Mouse (Mus musculus): ENCODE measurements around the gene Chrnd.

Chrnd gene

DNA sequence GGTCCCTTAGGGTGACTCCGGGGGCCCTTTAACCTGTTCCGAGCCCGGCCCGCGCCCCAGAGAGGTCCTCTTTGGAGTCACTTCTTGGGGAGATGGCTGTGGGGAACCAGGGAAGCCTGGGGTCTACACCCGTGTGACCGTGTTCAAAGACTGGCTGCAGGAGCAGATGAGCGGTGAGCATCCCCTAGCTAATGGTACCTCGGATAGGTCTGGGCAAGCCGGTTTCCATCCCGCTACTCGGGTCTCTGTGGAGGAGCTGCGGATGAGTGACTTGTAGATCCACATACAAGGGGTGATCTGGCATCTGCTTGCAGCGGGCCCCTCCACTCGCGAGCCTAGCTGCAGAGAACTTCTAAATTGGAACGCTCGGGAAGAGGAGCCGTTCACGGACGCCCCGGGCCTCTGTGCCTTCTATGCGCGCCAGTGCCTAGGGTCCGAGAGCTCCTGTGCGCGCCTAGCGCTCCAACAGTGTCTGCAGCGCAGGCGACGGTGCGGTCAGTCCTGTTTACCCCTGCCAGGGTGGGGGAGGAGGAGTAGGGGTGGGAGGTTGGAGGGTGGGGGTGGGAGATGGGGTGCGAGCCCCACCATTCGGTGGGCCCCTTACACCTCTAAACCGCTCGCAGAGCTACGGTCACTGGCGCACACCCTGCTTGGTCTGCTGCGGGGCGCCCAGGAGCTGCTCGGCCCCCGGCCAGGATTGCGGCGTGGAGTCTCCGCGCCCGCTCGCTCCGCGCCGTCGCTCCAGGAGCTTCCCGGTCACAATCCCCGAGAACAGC, 4.0 kb upstream of the Chrnd start:
- peaks cover 71% of the 10 kb centered on the region for H3K27me3 ChIP-seq (ENCODE audit: insufficient read depth, low read length)
- peaks cover 63% of the 10 kb centered on the region for H3K4me1 ChIP-seq (replicated peaks; ENCODE audit: low read depth, low read length)
- TF ChIP-seq NANOG (IDR thresholded peaks at IDR 0.05; ENCODE audit: borderline replicate concordance, low read length) (no peak), CTCF (conservative IDR thresholded peaks at IDR 0.05; ENCODE audit: low read length) (no peak), POU5F1 (IDR thresholded peaks at IDR 0.05; ENCODE audit: borderline replicate concordance, low read length) (no peak)
- no peaks in the 10 kb centered on the region for H3K36me3 ChIP-seq (ENCODE audit: insufficient read depth, low read length)
- peak overlapping the region; percentile 82 for H3K4me3 ChIP-seq (replicated peaks; ENCODE audit: low read length)
- no peaks in the 10 kb centered on the region for H3K9me3 ChIP-seq (ENCODE audit: low read length)

GRCm38 (mm10) chr1:87187037-87187355, 3.4 kb upstream of the Chrnd start:
- TF ChIP-seq NANOG (IDR thresholded peaks at IDR 0.05; ENCODE audit: borderline replicate concordance, low read length) (no peak), CTCF (conservative IDR thresholded peaks at IDR 0.05; ENCODE audit: low read length) (peak; percentile 93), POU5F1 (IDR thresholded peaks at IDR 0.05; ENCODE audit: borderline replicate concordance, low read length) (no peak)
- Histone ChIP-seq H3K36me3 (ENCODE audit: insufficient read depth, low read length) (no peaks in the 10 kb centered on the region), H3K27me3 (ENCODE audit: insufficient read depth, low read length) (peaks cover 70% of the 10 kb centered on the region), H3K4me3 (replicated peaks; ENCODE audit: low read length) (peak overlapping the region; percentile 82), H3K4me1 (replicated peaks; ENCODE audit: low read depth, low read length) (peaks cover 68% of the 10 kb centered on the region), H3K9me3 (ENCODE audit: low read length) (no peaks in the 10 kb centered on the region)

- TF ChIP-seq CTCF (conservative IDR thresholded peaks at IDR 0.05; ENCODE audit: low read length) (no peak), NANOG (IDR thresholded peaks at IDR 0.05; ENCODE audit: borderline replicate concordance, low read length) (no peak), POU5F1 (IDR thresholded peaks at IDR 0.05; ENCODE audit: borderline replicate concordance, low read length) (no peak)
- Histone ChIP-seq H3K9me3 (ENCODE audit: low read length) (no peaks in the 10 kb centered on the region), H3K4me1 (replicated peaks; ENCODE audit: low read depth, low read length) (peaks cover 16% of the 10 kb centered on the region), H3K4me3 (replicated peaks; ENCODE audit: low read length) (peak overlapping the region; percentile 29; the same call in 1 of the 2 replicates), H3K36me3 (ENCODE audit: insufficient read depth, low read length) (no peaks in the 10 kb centered on the region), H3K27me3 (ENCODE audit: insufficient read depth, low read length) (peaks cover 34% of the 10 kb centered on the region)
Measured at GRCm38 (mm10) chr1:87197296-87197695, 6.9 kb downstream of the Chrnd start.

DNA sequence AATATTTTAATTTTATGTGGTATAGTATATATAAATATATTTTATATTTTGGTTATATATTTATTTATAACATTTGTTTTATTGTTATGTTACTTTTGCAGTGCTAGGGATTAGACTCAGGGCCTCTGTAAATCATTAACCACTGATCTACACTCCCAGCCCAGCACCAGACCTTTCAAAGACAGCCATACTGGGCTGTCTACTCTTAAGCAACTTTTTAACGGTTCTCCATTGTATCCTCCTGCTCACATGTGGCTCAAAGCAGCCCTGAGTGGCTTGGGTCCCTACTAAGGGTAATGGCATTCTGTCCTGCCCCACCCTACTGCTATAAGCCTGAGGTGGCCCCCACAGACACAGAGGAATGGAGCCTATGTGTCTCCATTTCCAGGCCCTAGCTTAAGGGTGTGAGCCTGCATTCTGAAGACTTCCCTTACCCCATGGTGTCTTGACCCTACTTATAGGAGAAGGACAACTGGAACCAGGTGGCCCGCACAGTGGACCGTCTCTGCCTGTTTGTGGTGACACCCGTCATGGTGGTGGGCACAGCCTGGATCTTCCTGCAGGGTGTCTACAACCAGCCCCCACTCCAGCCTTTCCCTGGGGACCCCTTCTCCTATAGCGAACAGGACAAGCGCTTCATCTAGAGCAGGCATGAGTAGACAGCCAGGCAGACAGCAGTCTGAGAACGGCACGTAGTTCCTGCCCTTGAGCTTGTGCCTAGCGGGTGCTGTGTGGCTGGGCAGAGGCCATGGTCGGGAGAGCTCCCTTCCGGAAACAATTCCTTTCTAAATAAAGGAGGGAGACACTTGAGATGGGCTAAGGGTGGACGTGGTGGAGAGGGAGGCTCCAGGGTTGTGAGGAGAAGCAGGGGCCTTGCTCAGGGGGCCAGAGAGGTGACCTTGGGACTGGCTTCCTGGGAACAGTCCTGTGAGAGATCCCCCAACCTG, 8.0 kb downstream of the Chrnd start:
- Histone ChIP-seq H3K9me3 (ENCODE audit: low read length) (no peaks in the 10 kb centered on the region), H3K4me3 (replicated peaks; ENCODE audit: low read length) (no peak overlapping the region), H3K27me3 (ENCODE audit: insufficient read depth, low read length) (peaks cover 27% of the 10 kb centered on the region), H3K4me1 (replicated peaks; ENCODE audit: low read depth, low read length) (peaks cover 13% of the 10 kb centered on the region), H3K36me3 (ENCODE audit: insufficient read depth, low read length) (no peaks in the 10 kb centered on the region)
- TF ChIP-seq CTCF (conservative IDR thresholded peaks at IDR 0.05; ENCODE audit: low read length) (no peak), NANOG (IDR thresholded peaks at IDR 0.05; ENCODE audit: borderline replicate concordance, low read length) (no peak), POU5F1 (IDR thresholded peaks at IDR 0.05; ENCODE audit: borderline replicate concordance, low read length) (no peak)

DNA sequence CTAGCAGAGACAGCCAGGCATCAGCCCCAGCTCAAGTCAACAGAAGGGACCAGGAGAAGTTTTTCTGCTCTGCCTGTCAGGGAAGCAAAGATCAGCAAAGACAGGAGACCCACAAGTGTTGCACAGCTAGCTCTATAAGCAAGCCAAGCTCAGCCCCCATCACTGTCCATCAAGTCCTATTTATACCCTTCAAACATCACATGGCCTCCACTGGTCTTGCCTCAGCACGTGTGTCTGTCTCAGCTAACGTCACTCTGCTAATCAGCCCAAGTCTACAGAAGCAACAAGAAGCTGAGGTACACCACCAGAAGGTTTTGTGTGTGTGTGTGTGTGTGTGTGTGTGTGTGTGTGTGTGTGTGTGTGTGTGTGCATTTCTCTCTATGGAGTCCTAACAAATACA, 10.4 kb downstream of the Chrnd start:
- Histone ChIP-seq H3K4me3 (replicated peaks; ENCODE audit: low read length) (no peak overlapping the region), H3K4me1 (replicated peaks; ENCODE audit: low read depth, low read length) (peaks cover 20% of the 10 kb centered on the region), H3K27me3 (ENCODE audit: insufficient read depth, low read length) (peaks cover 40% of the 10 kb centered on the region), H3K36me3 (ENCODE audit: insufficient read depth, low read length) (no peaks in the 10 kb centered on the region), H3K9me3 (ENCODE audit: low read length) (no peaks in the 10 kb centered on the region)
- no peak for TF ChIP-seq POU5F1 (IDR thresholded peaks at IDR 0.05; ENCODE audit: borderline replicate concordance, low read length)
- TF ChIP-seq CTCF (conservative IDR thresholded peaks at IDR 0.05; ENCODE audit: low read length): no peak
- no peak for TF ChIP-seq NANOG (IDR thresholded peaks at IDR 0.05; ENCODE audit: borderline replicate concordance, low read length)

- Histone ChIP-seq H3K27me3 (ENCODE audit: insufficient read depth, low read length) (peaks cover 48% of the 10 kb centered on the region), H3K4me1 (replicated peaks; ENCODE audit: low read depth, low read length) (peaks cover 30% of the 10 kb centered on the region), H3K4me3 (replicated peaks; ENCODE audit: low read length) (no peak overlapping the region), H3K9me3 (ENCODE audit: low read length) (no peaks in the 10 kb centered on the region), H3K36me3 (ENCODE audit: insufficient read depth, low read length) (no peaks in the 10 kb centered on the region)
- TF ChIP-seq POU5F1 (IDR thresholded peaks at IDR 0.05; ENCODE audit: borderline replicate concordance, low read length): no peak
- no peak for TF ChIP-seq CTCF (conservative IDR thresholded peaks at IDR 0.05; ENCODE audit: low read length)
- no peak for TF ChIP-seq NANOG (IDR thresholded peaks at IDR 0.05; ENCODE audit: borderline replicate concordance, low read length)
Measured at GRCm38 (mm10) chr1:87201848-87202247, 11.4 kb downstream of the Chrnd start.

GRCm38 (mm10) chr1:87203779-87204178, 13.4 kb downstream of the Chrnd start:
- TF ChIP-seq NANOG (IDR thresholded peaks at IDR 0.05; ENCODE audit: borderline replicate concordance, low read length): no peak
- no peak for TF ChIP-seq CTCF (conservative IDR thresholded peaks at IDR 0.05; ENCODE audit: low read length)
- TF ChIP-seq POU5F1 (IDR thresholded peaks at IDR 0.05; ENCODE audit: borderline replicate concordance, low read length): no peak
- no peaks in the 10 kb centered on the region for H3K36me3 ChIP-seq (ENCODE audit: insufficient read depth, low read length)
- H3K4me1 ChIP-seq (replicated peaks; ENCODE audit: low read depth, low read length): peaks cover 28% of the 10 kb centered on the region
- H3K9me3 ChIP-seq (ENCODE audit: low read length): no peaks in the 10 kb centered on the region
- peaks cover 53% of the 10 kb centered on the region for H3K27me3 ChIP-seq (ENCODE audit: insufficient read depth, low read length)
- no peak overlapping the region for H3K4me3 ChIP-seq (replicated peaks; ENCODE audit: low read length)

GRCm38 (mm10) chr1:87204465-87204864, 14.1 kb downstream of the Chrnd start, which contains the start of gene Chrng:
TSS of gene Chrng (plus strand) at chr1:87204657.
- Histone ChIP-seq H3K4me1 (replicated peaks; ENCODE audit: low read depth, low read length) (peaks cover 33% of the 10 kb centered on the region), H3K4me3 (replicated peaks; ENCODE audit: low read length) (no peak within 1 kb of the TSS), H3K36me3 (ENCODE audit: insufficient read depth, low read length) (no peaks in the 10 kb centered on the region), H3K27me3 (ENCODE audit: insufficient read depth, low read length) (peaks cover 48% of the 10 kb centered on the region), H3K9me3 (ENCODE audit: low read length) (no peaks in the 10 kb centered on the region)
- TF ChIP-seq POU5F1 (IDR thresholded peaks at IDR 0.05; ENCODE audit: borderline replicate concordance, low read length): no peak
- TF ChIP-seq NANOG (IDR thresholded peaks at IDR 0.05; ENCODE audit: borderline replicate concordance, low read length): no peak
- no peak for TF ChIP-seq CTCF (conservative IDR thresholded peaks at IDR 0.05; ENCODE audit: low read length)
